Mouse (Mus musculus) induced T-regulatory cell, adult 2 months (primary cell): ENCODE data around the gene Gapdh.
A peak's percentile ranks its signal among the peaks of the same experiment; 100 is the strongest.

Experiments
- DNase-seq: peaks from one replicate; pipeline ENCODE4 v3.0.0-alpha.2; 2012; ENCODE audit warnings: low read depth

Gene Gapdh

GRCm38 (mm10) chr6:125148926-125149568 lies 17.2 kb downstream of the Gapdh start:
- DNase-seq = no peak

- no peak for DNase-seq
Measured at GRCm38 (mm10) chr6:125148251-125148925, 17.9 kb downstream of the Gapdh start.

DNA sequence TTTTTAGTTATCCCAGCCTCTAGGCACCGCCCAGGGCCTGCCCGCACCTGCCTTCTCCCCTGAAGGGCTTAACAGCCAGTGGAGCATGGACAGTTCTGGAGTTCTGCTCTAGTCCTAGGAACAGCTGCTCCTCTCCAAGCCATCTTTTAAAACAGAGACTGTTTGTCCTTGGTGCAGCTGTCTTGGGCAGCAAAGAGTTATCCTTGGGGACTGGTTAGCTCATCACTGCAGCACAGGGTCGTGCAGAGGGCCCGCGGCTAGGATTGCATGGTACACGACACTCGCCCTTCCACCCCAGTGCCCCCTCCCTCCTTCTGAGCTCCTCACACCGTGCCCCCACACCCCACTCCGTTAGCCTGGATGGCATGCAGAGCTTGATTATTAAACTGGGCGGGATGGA lies 18.9 kb downstream of the Gapdh start:
- DNase-seq = no peak

DNA sequence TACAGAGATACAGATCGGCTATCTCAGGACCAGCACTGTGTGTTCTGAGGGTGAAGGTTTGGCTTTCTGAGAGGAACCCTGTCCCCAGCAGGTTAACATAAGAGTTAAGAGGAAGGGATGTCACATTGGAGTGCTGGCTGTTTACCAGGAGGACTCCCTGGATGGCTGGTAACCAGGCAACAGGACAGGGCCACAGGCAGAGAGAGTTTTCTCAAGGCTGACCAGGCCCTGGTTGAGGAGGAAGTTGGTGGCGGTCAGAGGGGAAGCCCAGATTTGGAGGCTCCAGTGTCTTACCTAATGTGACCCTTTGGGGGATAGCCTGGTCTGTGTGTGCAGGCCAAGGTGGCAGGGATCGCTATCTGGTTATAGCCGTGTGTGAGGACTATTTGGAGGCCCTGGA lies 19.5 kb downstream of the Gapdh start:
- DNase-seq = no peak

DNA sequence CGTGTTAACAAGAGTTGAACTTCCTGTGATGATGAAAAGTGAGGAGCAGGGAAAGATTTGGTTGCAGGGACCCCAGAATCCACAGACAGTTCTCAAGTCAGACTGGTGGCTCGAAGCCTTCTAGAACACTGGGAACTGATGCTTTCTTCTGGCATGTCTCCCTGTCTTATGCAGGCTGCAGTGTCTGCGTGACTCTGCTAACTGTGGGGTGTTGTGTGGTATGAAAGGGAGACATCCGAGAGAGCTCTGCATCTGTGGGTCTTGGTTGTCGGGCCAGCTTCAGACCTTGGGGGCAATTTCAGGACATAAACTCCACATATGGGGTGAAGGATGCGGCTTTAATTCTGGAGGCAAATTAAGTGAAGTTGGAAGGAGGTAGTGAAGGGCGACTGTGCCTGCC lies 20.1 kb downstream of the Gapdh start:
- no peak for DNase-seq

- no peak for DNase-seq
Measured at GRCm38 (mm10) chr6:125145479-125145951, 20.8 kb downstream of the Gapdh start.

GRCm38 (mm10) chr6:125145001-125145400 lies 21.3 kb downstream of the Gapdh start, which contains the start of gene Iffo1:
Iffo1 (plus strand) TSS chr6:125145241.
- DNase-seq = peak; percentile 94

GRCm38 (mm10) chr6:125143904-125144303 lies 22.4 kb downstream of the Gapdh start:
- DNase-seq = no peak

DNA sequence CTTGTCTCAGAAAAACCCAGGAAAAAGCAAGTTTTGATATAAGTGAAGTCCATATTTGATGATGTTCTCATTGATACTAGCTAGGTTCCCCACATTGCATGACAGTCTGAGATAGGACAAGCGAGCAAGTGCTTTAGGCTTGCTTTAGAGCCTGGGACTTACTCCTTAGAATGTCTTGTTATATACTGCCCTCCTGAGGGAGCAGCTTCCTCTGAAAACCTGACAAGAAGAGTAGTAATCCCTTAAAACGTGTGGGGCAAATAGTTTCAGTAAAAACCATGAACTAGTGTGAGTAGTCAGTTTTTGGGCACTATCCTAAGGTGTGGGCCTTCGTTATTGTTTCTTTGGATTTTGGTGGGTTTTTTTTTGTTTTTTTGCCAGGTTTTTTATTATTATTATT lies 23.1 kb downstream of the Gapdh start:
- no peak for DNase-seq

- DNase-seq = no peak
Measured at GRCm38 (mm10) chr6:125142436-125142835, 23.8 kb downstream of the Gapdh start.

- no peak for DNase-seq
Measured at GRCm38 (mm10) chr6:125139747-125140146, 26.5 kb downstream of the Gapdh start.

GRCm38 (mm10) chr6:125137002-125137671 lies 29.1 kb downstream of the Gapdh start:
- peak; percentile 77 for DNase-seq

DNA sequence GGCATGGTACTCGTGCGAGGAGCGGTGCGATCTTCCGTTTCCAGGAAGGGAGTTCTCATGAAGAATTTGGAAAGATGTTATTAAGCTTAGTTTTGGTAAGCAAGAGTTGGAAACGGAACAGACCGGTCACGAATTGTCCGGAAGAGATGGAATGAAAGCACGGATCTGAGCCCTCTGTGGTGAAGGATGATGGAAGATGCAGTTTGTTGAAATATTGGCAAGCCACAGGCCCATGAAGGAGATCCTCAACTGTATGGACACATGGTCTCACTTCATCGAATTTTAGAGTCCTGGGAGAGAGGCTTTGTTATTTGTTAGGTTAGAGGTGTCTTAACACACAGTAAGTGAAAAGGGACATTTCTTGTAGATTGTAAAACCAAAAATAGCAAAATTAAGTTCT lies 33.8 kb downstream of the Gapdh start:
- DNase-seq = peak; percentile 37

GRCm38 (mm10) chr6:125131302-125132156 lies 34.7 kb downstream of the Gapdh start, which contains the start of gene Nop2:
Nop2 (plus strand) TSS chr6:125131909.
- DNase-seq = peak; percentile 98

DNA sequence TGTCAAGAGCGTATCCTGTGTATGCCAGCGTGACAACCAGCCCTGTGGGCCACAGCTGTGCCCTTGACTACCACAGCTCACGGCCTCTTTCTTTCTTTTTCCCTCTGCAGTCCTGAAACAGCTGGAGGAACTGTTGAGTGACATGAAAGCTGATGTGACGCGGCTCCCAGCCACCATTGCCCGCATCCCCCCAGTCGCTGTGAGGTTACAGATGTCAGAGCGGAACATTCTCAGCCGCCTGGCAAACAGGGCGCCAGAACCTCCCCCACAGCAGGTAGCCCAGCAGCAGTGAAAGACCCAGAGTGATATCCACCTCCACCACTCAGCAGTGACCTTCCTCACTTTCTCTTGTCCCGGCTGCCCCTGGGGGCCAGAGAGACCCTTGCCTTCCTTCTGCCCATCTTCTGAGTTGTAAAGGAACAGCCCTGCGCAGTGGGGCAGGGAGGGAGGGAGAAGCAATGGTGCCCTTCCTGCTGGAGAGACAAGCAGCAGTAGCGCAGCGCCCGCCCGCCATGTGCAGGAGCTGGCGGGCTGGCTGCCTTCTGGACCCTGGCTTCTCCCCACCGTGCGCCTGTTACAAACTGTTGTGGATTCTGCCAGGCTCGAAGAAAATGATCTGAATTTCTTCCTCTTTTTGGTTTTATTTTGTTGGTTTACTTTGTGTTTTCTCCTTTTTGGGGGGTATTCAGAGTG lies 36.4 kb downstream of the Gapdh start:
- no peak for DNase-seq

- no peak for DNase-seq
Measured at GRCm38 (mm10) chr6:125128724-125129123, 37.5 kb downstream of the Gapdh start.

- no peak for DNase-seq
Measured at GRCm38 (mm10) chr6:125119387-125119786, 46.9 kb downstream of the Gapdh start.

GRCm38 (mm10) chr6:125112553-125112952 lies 53.7 kb downstream of the Gapdh start:
- DNase-seq = no peak
